Mouse (Mus musculus) brain, embryonic 14.5 days (tissue): ENCODE measurements around the gene Dusp3.

ENCODE experiments used
- CTCF ChIP-seq: fragments of 200-500 bp; IDR thresholded peaks from 2 replicates; pipeline ENCODE4 v1.5.1; 2012; ENCODE audit warnings: inconsistent platforms, mild to moderate bottlenecking, moderate library complexity, borderline replicate concordance; ENCODE audit not compliant: insufficient read depth, insufficient read length; ENCODE audit errors: extremely low read depth
- POLR2A ChIP-seq: fragments of 200-500 bp; IDR thresholded peaks from 2 replicates; pipeline ENCODE4 v1.6.1; 2012; ENCODE audit warnings: mild to moderate bottlenecking, inconsistent platforms, borderline replicate concordance; ENCODE audit not compliant: poor library complexity, insufficient read depth, insufficient read length, severe bottlenecking; ENCODE audit errors: extremely low read depth

DNA sequence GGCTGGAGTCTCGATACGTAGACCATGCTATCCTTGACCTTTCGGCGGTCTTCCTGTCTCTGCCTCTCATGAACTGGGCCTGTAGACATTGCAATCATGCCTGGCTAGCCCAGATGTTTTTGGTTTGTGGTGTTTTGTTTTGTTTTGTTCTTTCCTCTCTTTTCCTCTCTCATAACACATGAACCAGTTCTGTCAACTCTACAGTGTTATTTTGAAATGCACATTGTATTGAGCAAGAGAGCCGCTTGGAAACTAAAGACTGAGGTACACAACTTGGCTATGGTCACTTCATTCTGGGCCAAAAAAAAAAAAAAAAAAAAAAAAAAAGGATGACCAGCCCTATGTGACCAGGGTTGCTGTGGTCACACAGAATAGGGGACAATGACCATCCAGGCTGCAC is 14.2 kb downstream of the Dusp3 start:
- TF ChIP-seq CTCF: no peak
- TF ChIP-seq POLR2A: no peak
